Mouse (Mus musculus) layer of hippocampus, postnatal 25 days (tissue): ENCODE measurements at regions not wholly inside any gene's neighbourhood (a gene's known extent, or its start where the extent isn't known, plus 50 kb on each side); places are given as distances from the start of the nearest gene placed in this dataset.

Experiments used
- DNase-seq, 2 experiments: peaks; one replicate each; pipeline ENCODE4 v3.0.0; 2022; ENCODE audit warnings: mixed read lengths in 2 of 2, low spot score in 1 of 2; ENCODE audit errors: extremely low spot score in 1 of 2

DNA sequence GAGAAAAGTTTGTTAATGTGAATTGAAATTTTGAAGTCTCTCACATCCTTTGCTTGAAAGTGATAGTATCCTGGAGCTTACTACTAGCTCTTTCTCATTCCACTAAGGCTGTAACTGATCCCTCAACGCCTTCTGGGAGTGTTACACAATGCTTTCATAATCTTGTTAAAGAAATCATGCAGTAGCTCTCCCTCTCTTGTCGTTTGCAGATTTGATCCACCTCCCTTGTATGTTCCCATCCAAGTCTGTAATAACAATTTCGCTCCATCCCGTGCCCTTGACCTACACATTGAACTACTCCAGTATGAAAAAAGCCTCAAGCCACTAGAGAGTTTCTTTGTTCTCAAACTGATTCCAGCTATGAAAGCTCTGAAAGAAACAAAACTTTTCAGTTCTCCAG lies 63.9 kb upstream of the Fibin start:
- DNase-seq: no peak

DNA sequence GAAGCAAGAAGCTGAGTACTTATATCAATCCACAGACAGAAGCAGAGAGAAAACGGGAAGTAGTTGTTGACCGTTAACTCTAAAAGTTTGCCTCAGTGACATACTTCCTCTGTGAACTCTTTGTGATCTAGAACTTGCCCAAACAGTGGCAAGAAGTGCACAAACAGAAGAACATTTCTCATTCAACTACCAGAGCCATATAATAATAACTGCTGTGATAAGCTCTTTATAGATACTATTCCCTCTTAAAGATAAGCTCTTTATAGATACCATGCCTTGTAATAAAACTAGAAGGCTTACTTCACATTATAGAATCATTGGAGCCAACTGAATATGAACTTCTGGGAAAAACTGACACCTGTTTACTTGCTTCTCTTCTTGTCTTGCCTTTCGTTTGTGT lies 89.7 kb upstream of the Fibin start:
- no peak for DNase-seq

DNA sequence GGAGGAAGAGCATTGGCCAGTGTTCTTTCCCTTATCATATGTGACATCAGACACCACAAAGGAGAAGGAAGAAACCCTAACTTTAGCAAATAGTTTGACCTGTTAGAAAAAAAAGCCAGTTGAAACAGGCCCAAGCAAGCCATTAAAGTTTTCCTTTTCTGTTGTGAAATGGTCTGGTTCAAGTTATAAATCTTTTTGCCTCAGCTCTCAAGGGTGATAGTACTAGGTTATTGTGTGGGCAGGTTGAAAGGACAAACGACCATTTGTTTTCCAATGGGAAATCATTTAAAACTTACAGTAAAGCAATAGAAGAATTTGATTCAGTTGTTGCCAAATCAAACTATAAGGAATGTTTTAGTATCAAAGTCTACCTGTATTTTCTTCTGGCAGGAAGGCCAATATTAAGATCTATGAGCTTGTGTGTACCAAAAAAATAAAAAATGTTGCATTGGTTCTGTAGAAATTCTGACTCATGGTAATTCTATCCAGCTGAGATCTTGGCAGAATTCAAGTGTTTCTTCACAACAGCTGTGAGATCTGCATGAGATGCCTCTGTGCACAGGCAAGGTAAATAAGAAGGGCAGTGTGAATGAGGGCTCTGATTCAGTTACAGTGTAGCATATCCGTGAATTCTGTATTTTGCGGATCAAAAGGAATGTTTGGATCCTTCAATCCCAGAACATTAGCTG lies 109.5 kb upstream of the Fibin start:
- DNase-seq: no peak

DNA sequence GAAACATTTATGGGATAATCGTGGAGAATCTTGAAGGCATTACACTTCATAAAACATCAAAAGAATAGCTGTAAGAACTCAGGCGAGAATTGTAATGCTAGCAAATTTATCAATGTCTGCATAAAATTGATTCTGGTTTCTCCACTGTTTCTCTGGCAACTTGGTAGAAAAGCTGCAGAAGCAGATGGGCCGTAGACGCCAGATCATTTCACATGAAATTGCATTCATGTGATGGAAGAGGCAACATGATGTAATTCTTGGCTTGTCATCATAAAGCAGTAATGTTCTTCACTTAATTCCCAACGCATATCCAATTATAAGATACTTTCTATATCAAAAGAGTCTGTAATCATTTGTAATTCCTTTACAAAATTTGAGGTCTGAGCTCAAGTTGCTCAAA lies 113.6 kb upstream of the Fibin start:
- DNase-seq: peak in 1 of 2 experiments; percentile 6

DNA sequence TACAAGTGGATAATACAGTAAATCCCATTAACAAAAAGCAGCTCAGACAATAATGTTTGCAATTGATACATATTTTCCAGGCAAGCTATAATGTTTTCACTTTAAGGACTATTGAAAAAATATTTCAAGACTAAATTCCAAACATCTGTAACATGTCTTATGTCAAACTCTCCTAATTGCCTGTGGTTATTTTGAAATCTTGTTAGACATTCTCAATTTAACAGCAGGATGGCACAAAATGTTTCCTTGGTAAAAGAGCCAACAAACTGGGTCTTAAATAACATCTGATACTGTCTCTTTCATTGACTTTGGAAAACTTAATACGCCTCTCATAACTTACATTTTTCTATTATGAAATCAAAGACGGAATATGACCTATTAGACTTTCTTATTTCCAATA lies 115.8 kb upstream of the Slc5a12 start:
- no peak for DNase-seq

DNA sequence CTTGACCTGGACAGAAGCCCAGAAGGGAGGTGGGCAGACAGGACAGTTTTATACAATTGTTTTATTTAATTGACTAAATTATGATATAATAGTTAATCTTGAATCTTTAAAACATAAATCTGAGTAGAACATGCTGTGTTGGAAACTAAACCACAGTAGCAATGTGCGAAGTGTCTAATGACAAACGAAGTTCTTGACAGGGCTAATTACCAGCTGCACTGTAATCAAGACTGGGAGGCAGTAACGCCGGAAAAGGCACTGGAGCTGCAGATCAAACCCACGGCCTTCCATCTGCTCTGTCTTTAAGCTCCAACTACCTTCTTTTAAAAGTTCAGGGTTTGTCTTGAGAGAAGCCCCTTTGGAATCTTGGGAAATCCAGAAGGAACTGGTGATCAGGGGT lies 110.9 kb upstream of the Slc5a12 start:
- DNase-seq: no peak

DNA sequence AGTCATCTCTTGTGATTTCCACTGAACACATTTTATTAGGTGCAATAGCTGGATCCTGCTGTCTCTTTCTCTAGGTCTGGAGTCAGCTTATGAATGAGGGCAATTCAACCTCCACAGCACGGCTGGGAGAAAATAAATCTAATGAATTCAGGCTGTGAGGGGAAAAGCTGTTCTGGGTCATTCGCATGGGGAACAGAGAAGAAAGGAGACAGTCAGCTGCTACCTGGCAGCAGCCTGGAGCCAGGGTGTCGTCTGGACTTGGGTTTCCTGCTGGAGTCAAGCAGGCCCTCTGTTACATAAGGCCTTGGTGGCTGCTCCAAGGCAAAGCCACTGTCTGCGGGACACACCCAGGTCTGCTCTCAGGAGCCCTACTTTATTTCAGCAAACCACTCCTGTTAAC lies 110.4 kb upstream of the Slc5a12 start:
- no peak for DNase-seq

DNA sequence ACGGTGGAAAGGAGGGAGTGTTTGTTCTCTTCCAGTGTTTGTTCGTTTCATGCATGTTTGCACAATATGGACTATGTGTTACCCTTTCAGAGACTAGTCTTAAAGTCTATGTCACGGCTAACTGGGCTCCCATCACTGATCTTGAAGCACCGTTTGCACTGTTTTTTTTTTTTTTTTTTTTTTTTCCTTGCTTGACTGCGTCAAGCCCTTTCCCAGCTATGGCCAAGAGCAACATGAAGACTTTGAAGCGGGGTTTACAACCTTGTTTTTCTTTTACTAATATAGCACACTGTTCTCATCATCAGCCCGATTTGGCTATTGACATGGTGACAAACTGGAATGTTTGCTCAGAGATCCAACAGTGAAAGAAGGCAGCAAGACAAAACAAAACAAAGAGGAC lies 109.1 kb upstream of the Slc5a12 start:
- DNase-seq: no peak

DNA sequence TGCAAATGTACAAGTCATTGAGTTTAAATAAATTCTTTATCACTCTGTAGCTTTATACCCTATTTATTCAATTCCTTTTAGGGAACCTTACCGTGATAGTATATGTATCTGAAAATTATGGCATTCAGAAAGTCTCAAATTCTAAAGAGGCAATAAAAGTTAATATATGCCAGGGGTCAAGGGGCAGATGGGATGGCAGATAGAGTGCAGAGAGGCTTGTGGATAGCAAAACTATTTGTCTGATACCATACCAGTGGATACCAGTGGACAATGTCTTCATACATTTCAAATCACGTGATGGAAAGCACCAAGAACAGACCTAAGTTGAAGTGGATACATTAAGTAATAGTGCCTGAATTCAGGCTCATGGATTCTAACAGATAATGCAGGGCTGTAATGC lies 95.3 kb upstream of the Slc5a12 start:
- DNase-seq: no peak

DNA sequence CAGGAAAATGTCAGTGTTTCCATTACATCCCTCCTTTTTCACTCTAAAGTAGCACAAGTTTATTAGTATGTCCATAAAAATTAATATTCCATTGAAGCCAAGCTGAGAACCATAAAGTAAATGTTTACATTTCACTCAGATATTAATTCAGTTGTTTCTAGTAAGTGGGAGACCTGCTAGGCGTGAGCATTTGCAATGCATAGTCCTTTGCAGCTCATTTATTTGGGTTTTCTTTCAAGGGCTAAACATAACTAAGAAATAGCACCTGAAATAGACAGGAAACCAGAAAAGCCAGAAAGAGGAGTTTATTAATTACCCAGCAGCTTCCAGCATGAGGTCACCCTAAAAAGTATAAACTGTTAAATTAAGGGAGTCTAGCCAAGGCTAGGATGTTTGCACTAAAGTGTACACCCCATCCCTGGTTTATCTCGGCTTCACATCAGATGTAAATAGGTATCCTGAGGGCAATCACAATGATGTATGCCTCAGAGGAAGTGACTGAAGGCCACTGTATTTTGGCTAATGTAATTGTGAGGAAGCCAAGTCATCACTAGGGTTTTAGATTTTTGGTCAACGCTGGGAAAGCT lies 88.8 kb upstream of the Slc5a12 start:
- no peak for DNase-seq

DNA sequence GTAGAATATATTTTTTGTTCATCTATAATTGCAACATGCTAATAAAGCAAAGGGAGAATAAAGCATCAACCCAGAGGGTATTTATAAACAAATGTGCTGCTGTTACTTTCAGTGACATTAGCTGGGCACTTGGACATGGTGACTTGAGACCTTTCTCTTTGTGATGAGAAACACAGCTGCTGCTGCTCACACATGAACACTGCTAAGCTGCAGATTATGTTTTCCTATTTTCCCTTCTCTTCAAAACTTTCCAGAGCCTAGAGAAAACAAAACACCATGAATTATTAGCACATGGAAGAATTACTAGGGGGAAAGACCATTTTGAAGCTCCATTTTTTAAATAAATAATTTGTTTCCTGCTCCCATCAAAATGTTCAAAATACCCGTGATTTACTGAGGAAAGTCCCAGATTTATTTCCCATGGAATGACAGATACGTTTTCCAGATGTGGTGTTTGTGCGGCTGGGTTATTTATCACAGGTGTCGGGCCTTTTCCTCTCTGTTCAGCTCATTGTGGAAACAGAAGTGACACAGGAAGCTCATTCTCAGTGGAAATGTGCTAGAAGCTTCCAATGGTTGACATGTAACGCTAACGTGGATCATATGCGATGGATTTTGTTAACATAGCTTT lies 73.8 kb upstream of the Slc5a12 start:
- DNase-seq: no peak

DNA sequence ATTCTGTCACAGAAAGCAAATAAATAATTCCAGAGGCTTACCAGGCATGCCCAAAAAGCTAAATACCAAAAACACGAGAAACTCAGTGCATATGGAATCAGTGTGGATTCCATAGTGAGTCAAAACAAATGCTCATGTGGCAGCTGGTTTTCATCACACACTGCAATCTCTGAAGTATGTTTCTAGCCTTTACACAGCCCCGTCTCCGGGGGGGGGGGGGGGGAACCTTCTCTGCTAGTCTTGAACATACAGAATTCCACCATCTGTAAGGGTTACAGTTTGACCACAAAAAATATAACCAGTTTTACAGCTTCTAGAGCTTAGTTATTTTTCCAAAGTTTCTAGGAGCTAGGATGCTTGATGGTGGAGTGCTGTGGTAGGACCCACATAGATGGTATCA lies 68.9 kb upstream of the Slc5a12 start:
- DNase-seq: no peak

DNA sequence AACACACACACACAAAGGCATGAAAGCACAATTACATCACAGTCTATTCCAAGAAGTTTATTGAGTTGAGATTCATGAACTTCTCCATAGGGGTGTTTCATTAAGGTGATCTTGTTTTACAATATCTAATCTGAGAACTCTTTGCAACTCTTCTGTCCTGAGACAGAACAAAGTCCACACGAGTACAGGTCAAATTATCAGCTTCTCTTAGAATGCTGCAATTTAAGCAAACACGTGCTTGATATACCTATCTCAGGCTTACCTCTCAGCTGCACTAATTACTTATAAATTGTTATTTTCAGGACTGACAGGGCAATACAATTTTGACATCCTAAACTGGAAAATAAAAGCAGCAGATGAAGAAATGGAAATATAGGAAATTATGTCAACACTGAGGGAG lies 57.0 kb upstream of the Slc5a12 start:
- DNase-seq: no peak

DNA sequence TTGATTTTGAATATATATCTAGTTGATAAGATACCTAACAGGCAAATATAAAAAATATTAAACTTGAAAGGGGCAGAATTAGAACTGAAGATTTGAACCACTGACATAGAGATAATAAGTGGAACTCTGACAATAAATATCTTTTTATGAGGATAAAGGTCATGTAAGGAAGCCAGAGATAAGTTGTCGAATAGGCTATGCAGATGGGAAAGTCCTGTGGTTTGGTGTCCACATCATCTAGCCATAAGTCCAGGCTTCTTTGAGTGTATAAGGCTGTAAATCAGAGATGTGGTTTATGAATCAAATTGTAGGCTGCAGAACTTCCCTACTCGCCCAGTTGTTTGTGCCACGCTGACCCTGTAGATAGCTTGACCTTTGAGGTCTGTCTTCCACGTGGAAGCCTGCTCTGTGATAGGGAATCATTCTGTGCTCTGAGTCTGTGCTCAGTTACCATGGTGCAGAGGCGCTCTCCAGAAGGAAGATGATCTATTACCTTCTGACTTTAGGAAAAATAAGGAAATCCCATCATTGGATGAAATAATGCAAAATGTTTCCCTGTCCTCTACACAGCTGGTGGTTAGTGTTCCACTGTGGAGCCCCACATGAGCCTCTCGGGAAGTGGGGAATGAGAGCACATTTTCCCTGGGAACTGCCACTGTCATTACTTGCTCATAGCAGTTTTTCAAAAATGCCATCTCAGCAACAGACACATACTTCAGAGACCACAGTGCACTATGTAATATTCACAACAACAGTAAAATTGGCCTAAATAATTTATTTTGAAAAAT lies 56.3 kb upstream of the Slc5a12 start:
- no peak for DNase-seq

DNA sequence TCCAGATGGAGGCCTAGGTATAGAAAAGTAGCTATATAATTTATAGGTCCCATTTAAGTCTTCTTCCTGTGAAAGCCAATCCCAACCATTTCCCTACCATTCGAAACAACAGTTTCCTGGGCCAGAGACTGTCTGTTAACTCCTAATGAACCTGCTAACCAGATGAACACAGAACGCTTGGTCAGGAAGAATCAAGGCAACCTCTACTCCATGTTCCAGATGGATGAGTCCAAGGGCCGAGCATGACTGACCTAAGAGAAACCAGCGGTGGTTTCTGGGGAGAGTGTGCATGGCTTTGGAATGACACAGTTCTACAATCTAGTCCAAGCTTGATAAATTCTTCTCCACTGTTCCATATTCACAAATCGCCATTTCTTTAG lies 55.8 kb upstream of the Slc5a12 start:
- DNase-seq: no peak
